Mouse (Mus musculus): Measurements from ENCODE around the gene Ramp3. TPM values are rescaled to one million over a fixed set of nuclear protein-coding genes. Genes with fewer than 3 reads are reported as not detected.

Gene Ramp3
- total RNA-seq, 2 experiments from 2014 or later = 0.11 TPM; not detected in 1

GRCm38 (mm10) chr11:6669041-6669440 lies 10.7 kb downstream of the Ramp3 start:
- ATAC-seq (ENCODE audit: poor library complexity, severe bottlenecking) = no peak

GRCm38 (mm10) chr11:6670044-6670443 lies 11.7 kb downstream of the Ramp3 start:
- no peak for ATAC-seq (ENCODE audit: poor library complexity, severe bottlenecking)

DNA sequence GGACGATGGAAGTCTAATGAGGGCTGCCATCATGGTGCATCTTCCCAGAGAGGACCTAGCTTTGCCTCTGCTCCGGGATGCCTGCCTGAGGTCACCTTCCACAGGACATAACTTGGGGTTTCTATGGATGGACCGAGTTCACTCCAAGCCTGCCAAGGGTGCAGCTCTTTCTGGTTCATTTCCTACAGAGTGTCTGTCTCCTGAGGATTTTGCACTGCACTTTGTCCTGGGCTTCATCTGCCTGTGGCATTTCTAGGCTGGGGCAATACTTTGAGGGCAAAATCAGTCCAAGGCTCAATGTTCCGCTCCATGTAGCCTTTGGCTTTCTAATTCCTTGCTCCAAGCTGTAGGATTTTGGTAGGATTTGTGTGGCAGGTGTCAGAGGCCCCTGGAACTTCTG lies 12.5 kb downstream of the Ramp3 start:
- no peak for ATAC-seq (ENCODE audit: poor library complexity, severe bottlenecking)

- no peak for ATAC-seq (ENCODE audit: poor library complexity, severe bottlenecking)
These were observed 16.4 kb downstream of the Ramp3 start for GRCm38 (mm10) chr11:6674701-6675100.

DNA sequence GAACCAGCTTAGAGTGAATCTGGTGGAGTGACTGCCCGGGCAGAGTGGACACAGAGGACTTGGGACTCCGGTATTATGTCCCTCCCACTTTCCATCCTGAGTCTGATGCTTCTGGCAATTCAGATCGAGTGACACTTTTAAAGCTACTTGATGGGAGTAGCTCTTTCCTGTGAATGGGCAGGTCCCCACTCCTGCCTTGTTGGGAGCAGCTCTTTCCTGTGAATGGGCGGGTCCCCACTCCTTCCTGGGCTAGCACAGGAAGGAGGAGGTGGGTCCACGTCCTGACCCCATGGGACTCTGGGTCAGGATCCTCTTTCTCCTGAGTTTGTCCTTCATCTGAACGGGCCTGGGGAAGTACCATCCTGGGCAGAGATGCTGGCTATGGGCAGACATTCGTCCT lies 17.1 kb downstream of the Ramp3 start:
- no peak for ATAC-seq (ENCODE audit: poor library complexity, severe bottlenecking)

DNA sequence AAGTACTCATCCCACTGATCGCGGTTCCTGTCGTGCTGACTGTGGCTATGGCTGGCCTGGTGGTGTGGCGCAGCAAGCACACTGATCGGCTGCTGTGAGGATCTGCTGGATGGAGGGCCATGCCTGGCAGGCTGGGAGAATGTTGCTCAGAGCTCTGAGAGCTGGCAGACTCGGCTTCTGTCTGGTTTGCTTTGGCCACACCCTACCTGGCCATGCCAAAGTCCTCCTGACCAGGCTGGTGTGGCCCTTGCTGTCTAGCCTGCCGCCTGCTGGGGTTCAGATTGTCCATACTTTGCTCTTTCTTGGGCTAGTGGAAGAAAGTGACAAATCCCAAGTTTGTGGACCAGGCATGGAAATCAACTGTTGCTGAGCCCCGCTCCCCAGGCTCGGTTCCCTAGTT lies 18.3 kb downstream of the Ramp3 start:
- no peak for ATAC-seq (ENCODE audit: poor library complexity, severe bottlenecking)

- ATAC-seq (ENCODE audit: poor library complexity, severe bottlenecking) = no peak
These were observed 19.2 kb downstream of the Ramp3 start for GRCm38 (mm10) chr11:6677530-6677929.

DNA sequence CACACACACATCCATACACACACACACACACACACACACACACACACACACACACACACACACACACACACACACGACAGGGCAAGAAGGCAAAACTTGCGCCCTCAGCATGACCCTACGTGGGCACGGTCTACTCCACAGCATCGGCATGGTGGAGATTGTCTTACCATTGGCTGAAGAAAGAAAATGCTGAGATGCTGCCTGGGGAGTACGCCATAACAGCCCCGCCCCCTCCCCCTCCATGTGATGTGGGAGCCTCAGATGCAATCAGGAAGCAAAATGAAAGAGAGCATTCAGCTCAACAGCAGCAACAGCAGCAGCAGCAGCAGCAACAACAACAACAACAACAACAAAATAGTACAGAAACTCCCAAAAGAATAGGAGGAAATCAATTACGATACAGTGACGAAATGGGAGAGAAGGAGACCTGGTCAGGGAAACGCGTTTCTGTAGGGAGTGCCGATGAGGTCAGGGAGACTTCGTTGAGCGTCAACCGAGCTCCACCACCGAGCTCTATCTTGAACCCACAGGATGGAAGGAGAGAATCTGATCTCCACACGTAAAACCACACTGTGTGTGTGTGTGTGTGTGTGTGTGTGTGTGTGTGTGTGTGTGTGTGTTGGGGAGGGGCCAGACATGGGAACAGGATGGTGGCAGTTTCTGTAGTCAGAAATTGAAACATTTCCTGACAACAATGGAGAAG lies 21.5 kb downstream of the Ramp3 start:
- ATAC-seq (ENCODE audit: poor library complexity, severe bottlenecking) = peak; percentile 67

GRCm38 (mm10) chr11:6680397-6680818 lies 22.1 kb downstream of the Ramp3 start:
- ATAC-seq (ENCODE audit: poor library complexity, severe bottlenecking) = peak; percentile 33; the same call in 1 of the 2 replicates

GRCm38 (mm10) chr11:6684741-6685140 lies 26.4 kb downstream of the Ramp3 start:
- ATAC-seq (ENCODE audit: poor library complexity, severe bottlenecking) = no peak

GRCm38 (mm10) chr11:6688888-6689287 lies 30.6 kb downstream of the Ramp3 start:
- ATAC-seq (ENCODE audit: poor library complexity, severe bottlenecking) = no peak

DNA sequence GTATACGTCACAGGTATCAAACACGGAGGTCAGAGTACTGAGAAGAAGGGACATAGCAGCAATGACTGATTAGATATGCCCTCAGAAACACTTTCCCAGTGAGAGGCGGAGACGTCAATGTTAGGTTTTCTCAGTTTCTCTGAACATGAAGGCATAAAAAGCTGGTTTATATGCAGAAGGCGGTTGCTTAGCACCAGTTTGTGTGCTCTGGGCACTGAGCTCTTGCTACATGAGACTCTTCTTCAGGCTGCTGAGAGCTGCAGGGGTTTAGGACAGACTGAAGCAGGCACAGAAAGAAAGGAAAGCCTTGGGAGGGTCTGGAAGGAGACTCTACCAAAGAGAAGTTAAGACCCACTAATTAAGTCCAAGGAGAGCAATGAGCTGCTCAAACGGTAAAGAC lies 34.0 kb downstream of the Ramp3 start:
- no peak for ATAC-seq (ENCODE audit: poor library complexity, severe bottlenecking)

GRCm38 (mm10) chr11:6694114-6694513 lies 35.8 kb downstream of the Ramp3 start:
- no peak for ATAC-seq (ENCODE audit: poor library complexity, severe bottlenecking)

GRCm38 (mm10) chr11:6695176-6695575 lies 36.9 kb downstream of the Ramp3 start:
- ATAC-seq (ENCODE audit: poor library complexity, severe bottlenecking) = peak; percentile 76

GRCm38 (mm10) chr11:6696551-6696950 lies 38.2 kb downstream of the Ramp3 start:
- no peak for ATAC-seq (ENCODE audit: poor library complexity, severe bottlenecking)

GRCm38 (mm10) chr11:6697751-6698150 lies 39.4 kb downstream of the Ramp3 start:
- ATAC-seq (ENCODE audit: poor library complexity, severe bottlenecking) = no peak

DNA sequence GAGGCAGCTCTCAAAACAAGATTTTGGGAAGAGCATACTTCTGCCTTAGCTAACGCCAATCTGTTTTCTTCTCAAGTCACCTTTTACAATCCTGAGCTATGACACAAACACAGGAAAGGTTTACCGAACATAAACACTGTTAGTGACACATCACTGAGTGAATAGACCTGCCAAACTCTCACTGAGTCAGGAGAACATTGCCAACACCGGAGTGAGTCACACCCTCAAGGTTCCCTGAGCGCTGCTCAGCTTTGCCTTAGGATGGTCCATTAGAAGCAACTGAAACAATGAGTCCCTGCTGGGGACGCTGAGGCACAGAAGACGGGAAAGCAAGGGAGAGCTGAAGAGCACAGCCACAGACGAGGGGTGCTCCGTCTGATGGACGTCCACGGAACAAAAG lies 40.0 kb downstream of the Ramp3 start:
- no peak for ATAC-seq (ENCODE audit: poor library complexity, severe bottlenecking)

DNA sequence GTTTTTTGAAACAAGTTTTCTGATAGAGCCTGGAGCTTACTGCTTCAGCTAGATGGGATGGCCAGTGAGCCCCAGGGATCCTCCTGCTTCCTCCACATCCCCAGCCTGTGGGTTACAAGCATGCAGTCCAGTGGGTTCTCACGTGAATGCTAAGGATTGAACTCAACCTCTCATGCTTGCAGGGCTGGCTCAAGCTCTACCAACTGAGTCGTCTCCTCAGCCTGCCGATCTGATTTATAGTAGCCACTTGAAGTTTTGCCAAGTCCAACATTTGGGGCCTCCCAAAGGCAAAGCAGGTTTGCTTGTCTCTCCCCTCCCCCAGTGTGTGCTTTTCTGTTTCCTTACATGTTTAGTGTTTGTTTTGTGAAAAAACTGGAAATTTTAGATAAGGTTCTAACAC lies 43.9 kb downstream of the Ramp3 start:
- no peak for ATAC-seq (ENCODE audit: poor library complexity, severe bottlenecking)

GRCm38 (mm10) chr11:6704851-6705250 lies 46.5 kb downstream of the Ramp3 start:
- ATAC-seq (ENCODE audit: poor library complexity, severe bottlenecking) = no peak

GRCm38 (mm10) chr11:6705516-6705915 lies 47.2 kb downstream of the Ramp3 start:
- no peak for ATAC-seq (ENCODE audit: poor library complexity, severe bottlenecking)

- no peak for ATAC-seq (ENCODE audit: poor library complexity, severe bottlenecking)
These were observed 48.5 kb downstream of the Ramp3 start for GRCm38 (mm10) chr11:6706796-6707195.

DNA sequence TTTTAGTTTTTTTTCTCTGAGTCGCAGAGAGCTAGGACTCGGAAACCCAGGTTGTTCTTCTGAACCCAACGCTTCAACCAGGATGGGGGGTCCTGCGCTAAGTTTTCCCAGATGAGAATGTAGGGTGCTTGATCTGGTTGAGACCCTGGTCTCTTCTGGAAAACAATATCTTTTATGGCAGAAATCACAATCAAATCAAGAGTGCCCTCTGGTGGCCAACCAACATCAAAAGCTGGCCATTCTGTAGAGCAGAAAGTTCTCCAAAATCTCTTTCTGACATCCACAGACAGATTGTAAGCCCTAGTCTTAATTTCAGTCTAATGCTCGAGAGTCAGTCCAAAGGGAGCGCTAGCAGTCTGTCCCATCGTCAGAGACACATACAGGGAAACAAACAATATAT lies 50.1 kb downstream of the Ramp3 start:
- ATAC-seq (ENCODE audit: poor library complexity, severe bottlenecking) = no peak

DNA sequence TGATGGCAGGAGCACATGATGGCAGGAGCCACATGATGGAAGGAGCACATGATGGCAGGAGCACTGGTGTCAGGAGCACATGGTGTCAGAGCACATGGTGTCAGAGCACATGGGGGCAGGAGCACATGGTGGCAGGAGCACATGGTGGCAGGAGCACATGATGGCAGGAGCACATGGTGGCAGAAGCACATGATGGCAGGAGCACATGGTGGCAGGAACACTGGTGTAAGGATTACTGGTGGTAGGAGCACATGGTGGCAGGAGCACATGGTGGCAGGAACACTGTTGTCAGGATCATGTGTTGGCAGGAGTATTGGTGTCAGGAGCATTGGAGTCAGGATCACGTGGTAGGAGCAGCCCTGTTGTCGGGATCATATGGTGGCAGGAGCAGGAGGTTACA lies 52.1 kb downstream of the Ramp3 start:
- no peak for ATAC-seq (ENCODE audit: poor library complexity, severe bottlenecking)
